Mouse (Mus musculus): Measurements from ENCODE around the gene Limch1. TPM values are rescaled to one million over a fixed set of nuclear protein-coding genes. Genes with fewer than 3 reads are reported as not detected.

The Limch1 gene
- polyA plus RNA-seq, 1 experiment from 2014 or later: 55.6 TPM

DNA sequence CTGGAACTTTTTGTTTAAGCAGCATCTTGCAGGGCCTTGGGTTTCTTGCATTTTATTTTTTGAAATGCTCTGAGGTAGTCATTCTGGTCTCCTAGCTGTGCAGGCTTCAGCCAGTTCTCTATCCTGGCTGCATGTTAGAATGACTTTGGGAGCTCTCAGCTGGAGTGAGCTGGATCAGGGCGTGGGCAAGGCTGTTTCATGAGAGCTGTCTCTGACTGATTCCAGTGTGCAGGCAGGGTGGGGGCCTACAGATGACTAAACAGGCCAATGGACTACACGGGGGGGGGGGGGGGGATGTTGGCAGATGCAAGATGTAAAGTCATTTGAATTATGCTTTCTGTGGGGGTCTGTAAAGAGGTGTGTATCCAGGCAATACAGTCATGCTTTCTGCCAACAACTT, 20.3 kb downstream of the Limch1 start:
- H3K4me3 ChIP-seq (ENCODE audit: low read depth, low read length): no peak overlapping the region
- no peaks in the 10 kb centered on the region for H3K27me3 ChIP-seq (replicated peaks; ENCODE audit: control insufficient read depth, insufficient read depth, low read length)
- peaks cover 4% of the 10 kb centered on the region for H3K4me1 ChIP-seq (ENCODE audit: control insufficient read depth, insufficient read depth, low read length)
- H3K4me2 ChIP-seq (ENCODE audit: low read length): no peak overlapping the region
- H3K27ac ChIP-seq (ENCODE audit: low read depth, low read length): no peak overlapping the region
- WGBS: 78% methylated on average over 2 of the region's 2 CpGs
- no peak overlapping the region for H3K9ac ChIP-seq (ENCODE audit: low read length)
- no peak for DNase-seq (ENCODE audit: low spot score)
- no peaks in the 10 kb centered on the region for H3K36me3 ChIP-seq (ENCODE audit: control insufficient read depth, insufficient read depth, low read length)
- no peak for ATAC-seq
- no peaks in the 10 kb centered on the region for H3K9me3 ChIP-seq (replicated peaks; ENCODE audit: control insufficient read depth, low read length)

DNA sequence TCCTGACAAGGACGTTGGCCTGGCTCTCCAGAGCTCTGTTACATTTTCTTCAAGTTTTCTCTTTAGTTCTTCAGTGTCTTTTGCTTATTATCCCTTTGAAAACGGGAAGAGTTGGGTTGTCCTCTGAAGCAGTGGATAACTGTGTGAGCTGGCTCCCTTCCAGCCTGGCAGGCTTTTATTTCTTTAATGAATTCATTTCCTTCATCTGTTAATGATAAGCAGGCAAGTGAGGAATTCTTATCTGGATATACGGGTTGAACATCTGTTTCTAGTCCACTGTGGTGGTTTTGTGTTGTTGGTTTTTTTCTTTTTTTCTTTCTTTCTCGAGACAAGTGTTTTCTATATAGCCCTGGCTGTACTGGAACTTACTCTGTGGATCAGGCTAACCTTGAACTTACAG, 22.4 kb downstream of the Limch1 start:
- 20% methylated on average over 4 of the region's 4 CpGs for WGBS
- peak; percentile 53 for DNase-seq (ENCODE audit: low spot score)
- no peak overlapping the region for H3K4me2 ChIP-seq (ENCODE audit: low read length)
- no peaks in the 10 kb centered on the region for H3K27me3 ChIP-seq (replicated peaks; ENCODE audit: control insufficient read depth, insufficient read depth, low read length)
- no peak overlapping the region for H3K4me3 ChIP-seq (ENCODE audit: low read depth, low read length)
- H3K4me1 ChIP-seq (ENCODE audit: control insufficient read depth, insufficient read depth, low read length): peaks cover 7% of the 10 kb centered on the region
- no peak overlapping the region for H3K9ac ChIP-seq (ENCODE audit: low read length)
- H3K9me3 ChIP-seq (replicated peaks; ENCODE audit: control insufficient read depth, low read length): no peaks in the 10 kb centered on the region
- H3K27ac ChIP-seq (ENCODE audit: low read depth, low read length): peak overlapping the region; percentile 14; the same call in 1 of the 2 replicates
- ATAC-seq: no peak
- H3K36me3 ChIP-seq (ENCODE audit: control insufficient read depth, insufficient read depth, low read length): no peaks in the 10 kb centered on the region

DNA sequence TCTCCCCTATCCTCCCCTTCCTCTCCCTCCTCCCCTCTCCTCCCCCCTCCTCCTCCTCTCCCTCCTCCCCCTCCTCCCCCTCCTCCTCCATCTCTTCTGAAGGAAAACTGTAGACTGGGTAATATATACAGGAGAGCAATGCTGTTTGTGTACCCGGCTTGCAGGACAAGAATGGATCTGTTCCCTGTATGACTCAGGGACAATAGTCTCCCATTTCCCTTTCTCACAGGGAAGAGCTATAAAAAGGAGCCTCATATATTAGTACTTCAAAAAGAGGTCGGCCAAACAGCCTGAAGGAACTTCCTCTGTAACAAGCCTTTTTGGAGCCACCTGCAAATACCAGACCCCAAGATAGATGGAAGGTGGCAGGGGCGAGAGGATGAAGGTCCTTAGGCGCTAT, 23.4 kb downstream of the Limch1 start:
- ATAC-seq: no peak
- WGBS: 56% methylated on average over 4 of the region's 4 CpGs
- H3K4me3 ChIP-seq (ENCODE audit: low read depth, low read length): no peak overlapping the region
- no peak for DNase-seq (ENCODE audit: low spot score)
- H3K36me3 ChIP-seq (ENCODE audit: control insufficient read depth, insufficient read depth, low read length): no peaks in the 10 kb centered on the region
- peaks cover 7% of the 10 kb centered on the region for H3K4me1 ChIP-seq (ENCODE audit: control insufficient read depth, insufficient read depth, low read length)
- no peak overlapping the region for H3K27ac ChIP-seq (ENCODE audit: low read depth, low read length)
- H3K9ac ChIP-seq (ENCODE audit: low read length): no peak overlapping the region
- no peaks in the 10 kb centered on the region for H3K9me3 ChIP-seq (replicated peaks; ENCODE audit: control insufficient read depth, low read length)
- H3K4me2 ChIP-seq (ENCODE audit: low read length): no peak overlapping the region
- no peaks in the 10 kb centered on the region for H3K27me3 ChIP-seq (replicated peaks; ENCODE audit: control insufficient read depth, insufficient read depth, low read length)

DNA sequence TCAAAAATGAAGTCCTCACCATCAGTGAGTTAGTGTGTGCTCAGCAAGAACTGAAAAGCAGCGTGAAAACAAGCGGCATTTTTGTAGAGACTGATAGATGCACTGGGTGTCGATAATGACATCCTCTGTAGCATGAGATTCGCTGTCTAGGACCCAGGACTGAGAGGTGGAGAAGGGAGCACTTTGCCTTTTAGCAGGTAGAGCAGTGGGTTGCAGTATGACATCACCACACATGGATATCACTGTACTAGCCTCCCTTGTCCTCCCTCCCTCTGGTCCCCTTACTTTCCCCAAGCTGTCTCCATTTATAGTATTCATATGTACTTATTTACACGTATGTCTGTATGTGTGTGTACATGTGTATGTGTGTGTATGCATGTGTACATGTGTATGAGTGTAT, 23.9 kb downstream of the Limch1 start:
- 92% methylated on average over 5 of the region's 5 CpGs for WGBS
- Histone ChIP-seq H3K4me2 (ENCODE audit: low read length) (no peak overlapping the region), H3K27ac (ENCODE audit: low read depth, low read length) (no peak overlapping the region), H3K9ac (ENCODE audit: low read length) (no peak overlapping the region), H3K36me3 (ENCODE audit: control insufficient read depth, insufficient read depth, low read length) (no peaks in the 10 kb centered on the region), H3K9me3 (replicated peaks; ENCODE audit: control insufficient read depth, low read length) (no peaks in the 10 kb centered on the region), H3K4me1 (ENCODE audit: control insufficient read depth, insufficient read depth, low read length) (peaks cover 7% of the 10 kb centered on the region), H3K4me3 (ENCODE audit: low read depth, low read length) (no peak overlapping the region), H3K27me3 (replicated peaks; ENCODE audit: control insufficient read depth, insufficient read depth, low read length) (no peaks in the 10 kb centered on the region)
- no peak for DNase-seq (ENCODE audit: low spot score)
- ATAC-seq: 0 out of 2 replicates have a peak, but pooled peaks have one; percentile 25

DNA sequence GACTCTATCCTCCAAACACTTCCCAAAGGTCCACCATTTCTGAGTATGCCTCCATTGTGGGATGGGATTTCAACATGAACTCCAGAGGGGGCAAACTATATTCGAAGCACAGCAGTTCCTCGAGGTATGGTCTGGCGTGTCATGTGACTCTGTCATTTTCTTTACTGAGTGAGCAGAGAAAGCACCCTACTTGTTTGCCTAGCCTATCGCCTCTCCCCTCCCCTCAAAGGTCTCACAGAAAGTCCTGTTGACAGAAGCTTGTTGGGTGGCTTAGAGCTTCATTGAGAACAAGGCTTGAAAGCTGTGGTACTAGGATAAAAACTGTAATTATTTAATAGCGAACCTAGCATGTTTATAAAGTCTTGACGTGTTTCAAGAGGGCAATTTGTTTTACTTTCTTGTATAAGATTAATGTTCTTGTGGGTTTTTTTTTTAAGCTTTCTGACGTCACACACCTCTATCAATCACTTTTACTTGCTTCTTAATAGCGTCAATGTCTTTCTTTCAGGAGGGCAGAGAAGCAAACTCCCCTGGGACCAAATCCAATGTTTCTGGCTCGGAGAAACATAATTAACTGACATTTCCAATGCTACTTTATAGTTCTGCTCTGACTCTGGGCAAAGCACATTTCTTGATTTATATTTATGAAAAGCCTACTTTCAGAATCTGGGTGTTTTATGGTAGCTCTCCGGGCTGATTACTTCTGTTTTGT, 32.5 kb downstream of the Limch1 start:
- 77% methylated on average over 10 of the region's 10 CpGs for WGBS
- H3K9me3 ChIP-seq (replicated peaks; ENCODE audit: control insufficient read depth, low read length): no peaks in the 10 kb centered on the region
- DNase-seq (ENCODE audit: low spot score) (no peak), ATAC-seq (no peak)
- no peak overlapping the region for H3K9ac ChIP-seq (ENCODE audit: low read length)
- H3K4me1 ChIP-seq (ENCODE audit: control insufficient read depth, insufficient read depth, low read length): no peaks in the 10 kb centered on the region
- H3K4me3 ChIP-seq (ENCODE audit: low read depth, low read length): no peak overlapping the region
- no peaks in the 10 kb centered on the region for H3K36me3 ChIP-seq (ENCODE audit: control insufficient read depth, insufficient read depth, low read length)
- H3K4me2 ChIP-seq (ENCODE audit: low read length): no peak overlapping the region
- H3K27ac ChIP-seq (ENCODE audit: low read depth, low read length): no peak overlapping the region
- H3K27me3 ChIP-seq (replicated peaks; ENCODE audit: control insufficient read depth, insufficient read depth, low read length): no peaks in the 10 kb centered on the region

DNA sequence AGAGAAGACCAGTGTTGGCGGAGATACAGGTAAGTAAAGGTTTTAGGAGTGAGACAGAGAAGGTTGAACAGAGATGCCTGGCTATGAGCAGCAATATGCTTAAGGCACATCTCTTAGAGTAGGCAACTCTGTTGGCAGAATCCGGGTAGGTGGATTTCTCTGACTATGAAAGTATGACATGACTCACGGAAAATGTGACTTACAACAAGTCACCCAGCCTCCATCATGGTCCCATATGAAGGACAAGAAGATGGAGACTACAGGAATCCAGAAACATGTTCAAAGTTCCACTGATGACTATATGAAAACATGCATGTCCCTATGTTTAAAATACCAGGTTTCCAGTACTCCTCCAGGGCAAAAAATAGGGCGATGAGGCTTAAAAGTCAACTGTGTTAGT, 34.7 kb downstream of the Limch1 start:
- H3K27me3 ChIP-seq (replicated peaks; ENCODE audit: control insufficient read depth, insufficient read depth, low read length): no peaks in the 10 kb centered on the region
- H3K4me1 ChIP-seq (ENCODE audit: control insufficient read depth, insufficient read depth, low read length): no peaks in the 10 kb centered on the region
- no peak overlapping the region for H3K4me3 ChIP-seq (ENCODE audit: low read depth, low read length)
- H3K4me2 ChIP-seq (ENCODE audit: low read length): no peak overlapping the region
- no peak overlapping the region for H3K27ac ChIP-seq (ENCODE audit: low read depth, low read length)
- no peak for ATAC-seq
- H3K9me3 ChIP-seq (replicated peaks; ENCODE audit: control insufficient read depth, low read length): no peaks in the 10 kb centered on the region
- H3K36me3 ChIP-seq (ENCODE audit: control insufficient read depth, insufficient read depth, low read length): no peaks in the 10 kb centered on the region
- no peak for DNase-seq (ENCODE audit: low spot score)
- 97% methylated on average over 4 of the region's 4 CpGs for WGBS
- no peak overlapping the region for H3K9ac ChIP-seq (ENCODE audit: low read length)

DNA sequence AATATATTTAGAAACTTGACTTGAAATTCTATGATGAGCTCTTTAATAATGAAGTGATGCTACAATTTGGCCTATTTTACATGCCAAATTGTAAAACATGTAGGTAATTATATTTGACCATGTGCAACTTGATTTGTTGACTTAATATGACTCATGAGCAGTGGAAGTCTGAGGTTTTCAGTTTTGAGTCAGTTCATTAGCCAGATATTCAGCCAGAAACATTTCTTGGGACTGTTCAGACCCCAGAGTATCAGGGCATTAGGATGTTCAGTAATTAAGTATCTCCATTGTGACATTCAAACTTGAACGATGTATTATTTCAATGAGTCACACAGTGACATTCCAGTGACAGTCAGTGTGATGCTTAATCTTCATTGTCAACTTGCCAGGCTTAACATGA, 35.9 kb downstream of the Limch1 start:
- H3K27me3 ChIP-seq (replicated peaks; ENCODE audit: control insufficient read depth, insufficient read depth, low read length): no peaks in the 10 kb centered on the region
- 82% methylated on average over 1 of the region's 1 CpGs for WGBS
- no peak overlapping the region for H3K9ac ChIP-seq (ENCODE audit: low read length)
- H3K27ac ChIP-seq (ENCODE audit: low read depth, low read length): no peak overlapping the region
- DNase-seq (ENCODE audit: low spot score): no peak
- no peaks in the 10 kb centered on the region for H3K9me3 ChIP-seq (replicated peaks; ENCODE audit: control insufficient read depth, low read length)
- no peaks in the 10 kb centered on the region for H3K4me1 ChIP-seq (ENCODE audit: control insufficient read depth, insufficient read depth, low read length)
- H3K4me3 ChIP-seq (ENCODE audit: low read depth, low read length): no peak overlapping the region
- ATAC-seq: no peak
- no peaks in the 10 kb centered on the region for H3K36me3 ChIP-seq (ENCODE audit: control insufficient read depth, insufficient read depth, low read length)
- no peak overlapping the region for H3K4me2 ChIP-seq (ENCODE audit: low read length)

DNA sequence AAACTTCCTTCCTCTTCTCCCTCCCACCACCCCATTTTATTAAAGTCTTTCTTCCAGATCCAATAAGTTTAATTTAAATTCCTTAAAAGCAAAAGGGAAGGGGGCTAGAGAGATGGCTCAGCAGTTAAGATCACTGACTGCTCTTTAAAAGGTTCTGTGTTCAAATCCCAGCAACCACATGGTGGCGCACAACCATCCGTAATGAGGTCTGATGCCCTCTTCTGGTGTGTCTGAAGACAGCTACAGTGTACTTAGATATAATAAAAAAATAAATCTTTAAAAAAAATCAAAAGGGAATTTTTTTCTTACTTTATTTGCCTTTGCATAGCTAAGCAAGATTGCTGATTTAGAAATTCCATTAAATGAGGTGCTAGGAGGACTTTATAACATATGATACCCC, 37.2 kb downstream of the Limch1 start:
- no peak overlapping the region for H3K9ac ChIP-seq (ENCODE audit: low read length)
- no peak overlapping the region for H3K4me3 ChIP-seq (ENCODE audit: low read depth, low read length)
- 86% methylated on average over 2 of the region's 2 CpGs for WGBS
- DNase-seq (ENCODE audit: low spot score) (no peak), ATAC-seq (no peak)
- H3K36me3 ChIP-seq (ENCODE audit: control insufficient read depth, insufficient read depth, low read length): no peaks in the 10 kb centered on the region
- no peaks in the 10 kb centered on the region for H3K9me3 ChIP-seq (replicated peaks; ENCODE audit: control insufficient read depth, low read length)
- H3K4me1 ChIP-seq (ENCODE audit: control insufficient read depth, insufficient read depth, low read length): no peaks in the 10 kb centered on the region
- H3K27me3 ChIP-seq (replicated peaks; ENCODE audit: control insufficient read depth, insufficient read depth, low read length): no peaks in the 10 kb centered on the region
- H3K27ac ChIP-seq (ENCODE audit: low read depth, low read length): no peak overlapping the region
- no peak overlapping the region for H3K4me2 ChIP-seq (ENCODE audit: low read length)

DNA sequence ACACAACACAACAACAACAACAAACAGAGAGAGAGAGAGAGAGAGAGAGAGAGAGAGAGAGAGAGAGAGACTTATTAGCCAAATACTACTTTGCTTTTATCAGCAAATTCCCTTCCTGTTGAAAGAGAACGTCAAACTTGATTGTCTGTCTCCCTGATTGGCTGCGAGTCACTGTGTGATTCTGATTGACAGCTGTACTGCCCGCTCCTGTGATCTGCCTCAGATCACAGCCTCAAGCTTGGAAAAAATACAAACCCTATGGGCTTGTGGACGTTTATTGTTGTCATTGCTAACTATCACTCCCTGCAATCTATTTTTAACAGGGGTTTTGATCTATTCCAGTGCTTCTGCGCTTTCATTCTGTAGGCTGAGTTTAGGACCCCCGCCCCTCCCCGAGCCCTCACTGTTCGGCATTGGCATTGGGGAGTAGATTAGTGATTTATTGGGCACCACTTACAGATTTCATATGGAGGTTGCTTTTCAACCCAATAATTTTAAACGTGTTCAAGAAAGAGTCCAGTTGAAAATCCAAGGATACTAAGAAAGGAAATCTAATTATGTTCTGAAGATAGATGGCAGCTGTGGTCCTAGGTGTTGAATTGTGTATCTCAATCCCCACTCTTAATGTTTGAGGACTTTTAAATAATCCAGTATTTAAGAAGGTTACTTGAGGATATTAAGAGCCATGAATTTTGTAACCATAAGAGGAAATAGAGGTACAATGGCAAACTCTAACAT, 39.2 kb downstream of the Limch1 start:
- no peak for DNase-seq (ENCODE audit: low spot score)
- no peak overlapping the region for H3K4me2 ChIP-seq (ENCODE audit: low read length)
- H3K9me3 ChIP-seq (replicated peaks; ENCODE audit: control insufficient read depth, low read length): no peaks in the 10 kb centered on the region
- no peak overlapping the region for H3K9ac ChIP-seq (ENCODE audit: low read length)
- H3K36me3 ChIP-seq (ENCODE audit: control insufficient read depth, insufficient read depth, low read length): no peaks in the 10 kb centered on the region
- ATAC-seq: no peak
- no peak overlapping the region for H3K27ac ChIP-seq (ENCODE audit: low read depth, low read length)
- H3K4me1 ChIP-seq (ENCODE audit: control insufficient read depth, insufficient read depth, low read length): no peaks in the 10 kb centered on the region
- H3K27me3 ChIP-seq (replicated peaks; ENCODE audit: control insufficient read depth, insufficient read depth, low read length): no peaks in the 10 kb centered on the region
- 79% methylated on average over 9 of the region's 9 CpGs for WGBS
- H3K4me3 ChIP-seq (ENCODE audit: low read depth, low read length): no peak overlapping the region
